Comparison of ENCODE assay signal across 8 mouse cellular contexts in the genomic region with DNA sequence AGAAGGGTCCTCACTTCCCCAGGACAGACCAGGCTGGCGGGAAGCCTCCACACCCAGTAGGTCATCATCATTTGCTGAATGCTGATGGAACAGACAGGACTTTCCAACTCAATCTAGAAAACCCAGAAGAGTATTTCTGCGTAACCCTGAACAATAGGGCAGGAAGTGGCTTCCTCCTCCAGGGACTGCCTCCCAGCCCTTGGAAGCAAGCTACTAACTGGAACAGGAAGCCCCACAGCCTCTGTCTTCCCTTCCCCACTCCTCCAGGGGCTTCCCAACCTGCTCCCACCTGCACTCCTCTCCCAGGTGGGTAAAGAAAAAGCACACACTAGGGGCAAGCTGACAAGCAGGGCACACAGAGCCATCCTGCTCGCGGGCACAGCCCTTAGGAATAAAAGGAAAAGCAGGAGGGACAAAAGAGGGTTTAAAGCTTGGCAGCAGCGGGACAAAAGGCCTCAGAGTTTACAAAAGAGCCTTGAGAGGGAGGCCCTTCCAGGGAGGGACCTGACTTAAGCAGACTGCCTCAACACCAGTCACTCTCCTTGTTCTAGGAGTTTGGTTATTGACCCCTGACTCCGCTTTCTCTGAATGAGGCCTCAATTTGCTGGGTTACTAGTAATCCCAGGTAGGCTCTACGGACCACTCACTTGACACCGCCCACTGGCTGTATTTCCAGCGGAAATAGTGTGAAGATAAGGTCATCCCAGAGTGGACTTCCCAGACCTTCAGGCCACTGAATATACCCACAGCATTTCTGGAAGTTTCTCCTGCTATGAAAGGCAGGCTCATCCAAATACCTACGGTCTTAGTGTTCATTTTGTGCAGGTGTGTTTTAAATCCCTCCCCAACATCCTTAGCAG. TPM values are rescaled to one million over a fixed set of nuclear protein-coding genes. Genes with fewer than 3 reads are reported as not detected.
DNase-seq lines count a peak whose midpoint lies in the region; ATAC-seq and TF ChIP-seq lines count a peak whose summit lies in the region.
"Had no signal": no experiment of that assay in that cellular context is flagged by ENCODE, and none has a peak within 500 bp of the region (broad histone marks: within the 10 kb centered on the region; RNA-seq: fewer than 3 reads in every experiment).

No protein-coding gene starts in this region.

- peak overlapping the region; percentile 42 for H3K9ac ChIP-seq in forebrain, embryonic 16.5 days (replicated peaks; ENCODE audit: low read depth, low read length)
- H3K9ac ChIP-seq in intestine, embryonic 14.5 days (ENCODE audit: low read length), result no peak overlapping the region

- peaks cover 38% of the 10 kb centered on the region for H3K4me1 ChIP-seq in forebrain, embryonic 16.5 days (replicated peaks; ENCODE audit: control insufficient read depth, insufficient read depth, low read length)
- peaks cover 31% of the 10 kb centered on the region for H3K4me1 ChIP-seq in intestine, embryonic 14.5 days (replicated peaks; ENCODE audit: control insufficient read depth, insufficient read depth, low read length)
- peaks cover 9% of the 10 kb centered on the region for H3K4me1 ChIP-seq in thymus, adult 2 months (replicated peaks; ENCODE audit: control insufficient read depth, insufficient read depth, low read length)

- no peaks in the 10 kb centered on the region for H3K27me3 ChIP-seq in forebrain, embryonic 16.5 days (replicated peaks; ENCODE audit: control insufficient read depth, insufficient read depth, low read length)
- no peaks in the 10 kb centered on the region for H3K27me3 ChIP-seq in intestine, embryonic 14.5 days (replicated peaks; ENCODE audit: control insufficient read depth, insufficient read depth, low read length)
- H3K27me3 ChIP-seq in thymus, adult 2 months (ENCODE audit: control insufficient read depth, insufficient read depth, low read length), result no peaks in the 10 kb centered on the region

- no peaks in the 10 kb centered on the region for H3K9me3 ChIP-seq in forebrain, embryonic 16.5 days (ENCODE audit: control insufficient read depth, low read length)
- H3K9me3 ChIP-seq in intestine, embryonic 14.5 days (ENCODE audit: control insufficient read depth, low read length), result no peaks in the 10 kb centered on the region

- H3K36me3 ChIP-seq in forebrain, embryonic 16.5 days (ENCODE audit: control insufficient read depth, insufficient read depth), result peaks cover 1% of the 10 kb centered on the region
- peaks cover 8% of the 10 kb centered on the region for H3K36me3 ChIP-seq in intestine, embryonic 14.5 days (ENCODE audit: control insufficient read depth, insufficient read depth, low read length)
- H3K36me3 ChIP-seq in thymus, adult 2 months (ENCODE audit: control insufficient read depth, insufficient read depth, low read length), result no peaks in the 10 kb centered on the region

- no peak for ATAC-seq in forebrain, embryonic 16.5 days
- ATAC-seq in intestine, embryonic 14.5 days (replicated peaks; ENCODE audit: low FRiP score, low TSS enrichment, low read depth), result no peak
- no peak for ATAC-seq in granulocyte monocyte progenitor cell, adult 5-6 weeks (replicated peaks; ENCODE audit: poor library complexity, severe bottlenecking)
- ATAC-seq in frontal cortex, adult (ENCODE audit: low TSS enrichment), result no peak

- TF ChIP-seq POLR2A in thymus, adult 2 months (IDR thresholded peaks at IDR 0.05; ENCODE audit: control insufficient read depth, extremely low read depth, insufficient read depth, low read length, poor library complexity), result no peak

- peak; percentile 58 for DNase-seq in embryo, embryonic 9.5 days (ENCODE audit: extremely low spot score)
- peak; percentile 66 for DNase-seq in intestine, embryonic 14.5 days (ENCODE audit: low spot score)
- DNase-seq in lung, postnatal 25 days (ENCODE audit: low spot score), result peak; percentile 36
- no peak for DNase-seq in thymus, adult 2 months

- no peak overlapping the region for H3K4me3 ChIP-seq in forebrain, embryonic 16.5 days (replicated peaks; ENCODE audit: low read length)
- no peak overlapping the region for H3K4me3 ChIP-seq in intestine, embryonic 14.5 days (ENCODE audit: low read depth, low read length)
- H3K4me3 ChIP-seq in thymus, adult 2 months (ENCODE audit: control insufficient read depth, insufficient read depth, low read length), result no peak overlapping the region

- no peak for TF ChIP-seq CTCF in thymus, adult 2 months (IDR thresholded peaks at IDR 0.05; ENCODE audit: borderline replicate concordance, control insufficient read depth, extremely low read depth, insufficient read depth, low read length, poor library complexity)

- peak overlapping the region; percentile 98 for H3K27ac ChIP-seq in forebrain, embryonic 16.5 days (ENCODE audit: low read length)
- peak overlapping the region; percentile 91 for H3K27ac ChIP-seq in intestine, embryonic 14.5 days (ENCODE audit: low read depth)
- H3K27ac ChIP-seq in thymus, adult 2 months (ENCODE audit: control insufficient read depth, insufficient read depth, low read length), result no peak overlapping the region
- H3K27ac ChIP-seq: macrophage had no signal

- H3K4me2 ChIP-seq in forebrain, embryonic 16.5 days (ENCODE audit: low read length), result no peak overlapping the region
- no peak overlapping the region for H3K4me2 ChIP-seq in intestine, embryonic 14.5 days (ENCODE audit: low read length)

- WGBS in forebrain, embryonic 16.5 days, result 10% methylated on average over 10 of the region's 10 CpGs
- WGBS in intestine, embryonic 14.5 days, result 43% methylated on average over 10 of the region's 10 CpGs
- 90% methylated on average over 10 of the region's 10 CpGs for WGBS in thymus, adult 2 months

RNA-seq across cellular contexts. Expression of a gene that starts 1.6 kb away (rescaled TPM):
- polyA plus RNA-seq in forebrain, embryonic 16.5 days (2015; fragmentation: Nextera tagmentation; extraction: Ambion mirVana), result 50.1 and 54.7 TPM in 2 replicates
- 19.0 and 25.4 TPM in 2 replicates for polyA plus RNA-seq in intestine, embryonic 14.5 days (2014; fragmentation: Nextera tagmentation; extraction: Ambion mirVana)
- total RNA-seq in granulocyte monocyte progenitor cell, adult 5-6 weeks (2014; fragmentation: Nextera tagmentation), result 4.1 and 7.0 TPM in 2 replicates
- 11.6 and 16.0 TPM in 2 replicates for total RNA-seq in granulocyte monocyte progenitor cell, adult 5-6 weeks (2017)
- 15.6 and 18.7 TPM in 2 replicates for polyA plus RNA-seq in thymus, adult 2 months (2012; rRNA removed)

RNA-seq across cellular contexts. Expression of a gene that starts 27.9 kb away (rescaled TPM):
- 249 and 266 TPM in 2 replicates for polyA plus RNA-seq in forebrain, embryonic 16.5 days (2015; fragmentation: Nextera tagmentation; extraction: Ambion mirVana)
- 128 and 143 TPM in 2 replicates for polyA plus RNA-seq in intestine, embryonic 14.5 days (2014; fragmentation: Nextera tagmentation; extraction: Ambion mirVana)
- total RNA-seq in granulocyte monocyte progenitor cell, adult 5-6 weeks (2014; fragmentation: Nextera tagmentation), result 128 and 164 TPM in 2 replicates
- 172 and 194 TPM in 2 replicates for total RNA-seq in granulocyte monocyte progenitor cell, adult 5-6 weeks (2017)
- polyA plus RNA-seq in thymus, adult 2 months (2012; rRNA removed), result 21.0 and 21.5 TPM in 2 replicates

RNA-seq across cellular contexts. Expression of a gene that starts 35.3 kb away (rescaled TPM):
- 0.44 and 1.2 TPM in 2 replicates for polyA plus RNA-seq in forebrain, embryonic 16.5 days (2015; fragmentation: Nextera tagmentation; extraction: Ambion mirVana)
- 18.7 and 19.1 TPM in 2 replicates for polyA plus RNA-seq in intestine, embryonic 14.5 days (2014; fragmentation: Nextera tagmentation; extraction: Ambion mirVana)
- total RNA-seq in granulocyte monocyte progenitor cell, adult 5-6 weeks (2014; fragmentation: Nextera tagmentation), result not detected in 2 replicates
- total RNA-seq in granulocyte monocyte progenitor cell, adult 5-6 weeks (2017), result not detected in 2 replicates
- 0.66 and 1.8 TPM in 2 replicates for polyA plus RNA-seq in thymus, adult 2 months (2012; rRNA removed)
- polyA plus RNA-seq: macrophage had no signal
